Mouse (Mus musculus) adrenal gland, adult 2 months (tissue): Measurements from ENCODE around the gene Cntrob. TPM values are rescaled to one million over a fixed set of nuclear protein-coding genes. Genes with fewer than 3 reads are reported as not detected.

ENCODE experiments used
- DNase-seq: peaks from one replicate; pipeline ENCODE4 v3.0.0; 2021
- long read RNA-seq: library from polyadenylated mRNA; stranded (forward); transcript quantifications from one replicate; pipeline ENCODE4 v2.0.0, GENCODE M21; 2021
- polyA plus RNA-seq: library from polyadenylated mRNA; depleted of rRNA; stranded (reverse); fragments of >200 nt; gene quantifications from 2 replicates; pipeline ENCODE4 v1.2.3, GENCODE M21; 2012; rRNA removed
- total RNA-seq, 2 experiments: library from RNA; stranded (reverse); gene quantifications; 2 replicates each; pipeline ENCODE4 v1.2.3; 2021

Cntrob gene
- total RNA-seq = 1 to 10 TPM; 4.4 to 6.5 TPM
- polyA plus RNA-seq = 5.9 and 6.2 TPM in 2 replicates
- long read RNA-seq, transcript Cntrob-201 (19 exons, 3,861 nt) = major isoform, 6 of 13 reads
- long read RNA-seq, partial matches to known transcripts = 2 of 13 reads
- long read RNA-seq, other reads (novel, unspliced or antisense) = 5 of 13 reads

- DNase-seq = peak; percentile 100
Observed at GRCm38 (mm10) chr11:69323667-69324111, at the start of gene Cntrob, which contains the start of gene Trappc1. Gene Cntrob (minus strand): TSS chr11:69323775. Gene Trappc1 (plus strand): TSS chr11:69323980.

GRCm38 (mm10) chr11:69372780-69373170 lies 49.2 kb upstream of the Cntrob start:
- DNase-seq = no peak

DNA sequence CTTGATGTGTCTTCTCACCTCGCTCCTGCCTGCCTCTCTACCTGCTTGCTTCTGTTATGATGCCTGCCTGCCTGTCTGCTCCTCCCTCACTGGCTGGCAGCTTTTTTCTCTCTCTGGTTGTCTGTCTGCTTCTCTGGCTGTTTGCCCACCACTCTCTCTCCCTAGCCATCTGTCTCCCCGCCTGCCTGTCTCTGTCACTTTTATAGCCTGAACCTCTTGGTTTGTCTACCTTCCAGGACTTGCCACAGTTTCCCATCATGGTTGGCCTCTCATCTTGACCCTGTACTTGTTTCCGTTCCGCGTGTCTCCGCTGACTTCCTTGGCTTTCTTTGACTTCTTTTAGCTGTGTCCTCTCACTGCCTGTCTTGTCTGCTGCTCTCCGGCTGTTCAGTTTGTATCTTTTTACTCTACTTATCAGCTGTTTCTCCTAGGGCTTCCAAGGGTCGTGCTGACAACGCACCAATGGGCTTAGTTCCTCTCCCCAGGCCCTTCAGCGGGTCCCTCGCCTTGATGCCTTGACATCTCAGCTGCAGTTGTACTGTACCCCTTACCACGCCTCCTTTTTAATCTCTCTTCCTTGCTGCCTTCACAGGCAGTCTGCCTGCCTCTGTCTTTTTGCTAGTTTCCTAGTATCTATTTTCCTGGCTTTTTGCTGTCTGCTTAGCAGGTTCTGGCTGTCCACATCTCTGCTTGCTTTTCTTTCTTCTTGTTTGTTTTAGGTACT lies 48.6 kb upstream of the Cntrob start:
- DNase-seq = peak; percentile 22

DNA sequence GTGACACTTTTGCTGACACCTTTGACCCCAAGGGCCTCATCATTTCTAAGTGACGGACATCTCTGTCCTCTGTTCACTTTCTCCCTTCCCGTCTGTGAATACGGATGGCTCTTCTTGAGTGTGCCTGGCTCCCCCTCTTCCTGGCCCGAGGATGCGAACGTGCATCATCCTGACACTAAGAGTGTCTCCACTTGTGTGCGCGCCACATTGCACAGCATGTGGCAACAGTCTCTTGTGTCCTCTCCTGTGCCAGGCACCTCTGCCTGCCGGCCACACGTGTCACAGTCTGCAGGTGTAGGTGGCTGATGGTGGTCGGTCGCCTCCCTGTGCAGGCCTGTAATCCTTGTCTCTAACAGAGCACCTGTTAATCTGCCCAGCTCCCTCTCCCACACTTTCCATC lies 48.0 kb upstream of the Cntrob start:
- no peak for DNase-seq

GRCm38 (mm10) chr11:69370817-69371215 lies 47.2 kb upstream of the Cntrob start:
- peak; percentile 16 for DNase-seq

DNA sequence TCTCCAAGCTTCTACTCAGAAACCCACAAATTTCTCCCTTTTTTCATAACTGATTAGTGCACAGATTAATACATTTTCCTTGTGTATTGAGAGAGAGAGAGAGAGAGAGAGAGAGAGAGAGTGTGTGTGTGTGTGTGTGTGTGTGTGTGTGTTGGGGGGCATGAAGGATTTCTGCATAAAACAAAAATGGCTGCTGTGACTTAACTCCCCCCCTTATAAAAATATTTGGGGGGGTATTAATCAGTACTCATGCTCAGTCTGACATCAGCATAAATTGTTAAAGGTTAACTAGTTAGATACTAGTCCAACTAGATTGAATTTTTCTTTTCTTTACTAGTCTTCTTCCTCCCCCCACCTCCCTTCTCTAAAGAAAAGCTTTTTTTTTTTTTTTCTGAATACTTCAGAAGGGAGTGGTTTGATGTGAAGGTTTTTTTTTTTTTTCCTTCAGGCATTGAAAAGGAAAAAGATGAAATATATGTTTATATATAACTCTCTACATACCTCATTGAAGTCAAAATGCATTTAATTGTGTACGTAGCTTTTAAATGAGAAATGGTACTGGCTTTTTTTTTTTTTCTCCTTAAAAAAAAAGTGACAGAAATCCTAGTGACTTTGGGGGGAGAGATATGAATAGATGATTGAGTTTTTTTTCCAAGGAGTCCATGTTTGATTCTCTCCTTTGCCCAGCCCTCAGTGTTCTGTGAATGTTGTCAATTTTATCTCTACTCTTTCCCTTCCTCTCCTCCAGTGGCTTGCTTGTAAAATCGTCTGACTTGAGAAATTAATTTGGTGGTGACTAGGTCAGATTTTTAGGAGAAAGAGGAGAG lies 46.6 kb upstream of the Cntrob start:
- no peak for DNase-seq

GRCm38 (mm10) chr11:69369215-69369989 lies 45.8 kb upstream of the Cntrob start, which contains the start of gene Chd3:
Gene Chd3 (minus strand): TSS chr11:69369406.
- no peak for DNase-seq

- DNase-seq = peak; percentile 73
Observed at GRCm38 (mm10) chr11:69368356-69369214, 45.0 kb upstream of the Cntrob start.

DNA sequence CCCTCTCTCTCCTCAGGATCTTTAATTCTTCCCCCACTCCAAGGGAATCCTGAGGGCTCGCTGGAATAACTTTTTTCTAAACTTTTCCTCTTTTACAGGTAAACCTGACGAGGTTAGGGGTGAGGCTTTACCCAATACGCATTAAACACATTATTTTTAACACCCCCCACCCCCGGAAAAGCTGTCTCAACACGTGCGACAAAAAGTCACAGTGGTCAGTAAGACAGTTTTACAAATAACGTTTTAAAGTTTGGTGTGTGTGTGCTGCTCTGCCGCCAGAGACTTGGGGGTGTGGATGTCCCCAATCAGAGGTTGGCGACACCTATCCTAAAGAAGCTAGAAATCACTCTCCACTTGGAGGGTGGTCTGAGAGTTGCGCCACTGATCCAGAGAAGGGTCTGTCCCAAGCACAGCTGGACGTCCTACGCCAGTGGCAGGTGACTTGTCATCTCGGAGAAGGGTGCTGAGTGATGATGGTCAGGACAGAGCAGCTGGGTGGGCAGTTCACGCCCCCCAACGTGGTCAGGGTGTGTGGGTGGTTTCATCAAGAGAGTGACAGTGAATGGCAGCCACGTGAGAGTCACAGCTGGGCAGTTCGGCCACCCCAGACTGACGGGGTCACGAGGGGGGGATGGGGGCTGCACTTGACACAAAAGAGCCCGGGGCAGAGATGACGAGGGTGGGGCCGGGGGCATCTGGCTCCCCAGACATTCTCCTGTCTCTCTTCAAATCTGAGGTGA lies 44.2 kb upstream of the Cntrob start:
- peak; percentile 61 for DNase-seq

DNA sequence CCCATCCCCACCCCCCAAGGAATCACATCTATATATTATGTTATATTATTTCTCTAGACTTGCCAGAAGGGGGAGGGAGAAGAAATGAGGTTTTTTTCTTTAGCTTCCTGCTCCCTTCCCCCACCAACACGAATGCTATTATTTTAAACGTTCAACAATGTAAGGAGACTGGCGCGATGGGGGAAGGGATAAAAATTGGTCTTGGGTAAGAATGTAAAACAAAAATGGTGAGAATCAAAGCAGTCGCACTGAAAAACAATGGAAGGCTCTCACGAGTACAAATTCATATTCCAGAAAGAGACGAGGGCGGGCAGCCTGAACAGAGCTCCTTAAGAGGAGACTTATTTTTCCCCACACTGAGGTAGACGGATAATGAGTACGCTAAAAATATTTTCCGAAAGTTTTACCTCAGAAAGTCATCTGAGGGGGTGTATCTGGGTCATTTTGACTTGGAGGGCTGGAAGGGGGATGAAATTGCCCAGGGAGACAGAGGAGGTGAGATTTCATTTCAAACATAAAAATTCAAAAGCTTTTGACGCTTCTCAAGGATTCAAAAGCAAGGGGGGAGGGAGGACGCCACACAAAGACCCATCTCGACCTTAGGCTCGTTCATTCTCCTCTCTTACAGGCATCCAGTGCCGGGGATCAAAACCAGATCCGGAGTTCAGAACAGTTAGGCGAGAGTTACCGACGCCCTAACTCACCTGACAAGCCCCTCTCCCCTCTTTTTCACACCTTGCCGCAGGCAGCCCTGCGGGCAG lies 43.5 kb upstream of the Cntrob start:
- DNase-seq = peak; percentile 50

DNA sequence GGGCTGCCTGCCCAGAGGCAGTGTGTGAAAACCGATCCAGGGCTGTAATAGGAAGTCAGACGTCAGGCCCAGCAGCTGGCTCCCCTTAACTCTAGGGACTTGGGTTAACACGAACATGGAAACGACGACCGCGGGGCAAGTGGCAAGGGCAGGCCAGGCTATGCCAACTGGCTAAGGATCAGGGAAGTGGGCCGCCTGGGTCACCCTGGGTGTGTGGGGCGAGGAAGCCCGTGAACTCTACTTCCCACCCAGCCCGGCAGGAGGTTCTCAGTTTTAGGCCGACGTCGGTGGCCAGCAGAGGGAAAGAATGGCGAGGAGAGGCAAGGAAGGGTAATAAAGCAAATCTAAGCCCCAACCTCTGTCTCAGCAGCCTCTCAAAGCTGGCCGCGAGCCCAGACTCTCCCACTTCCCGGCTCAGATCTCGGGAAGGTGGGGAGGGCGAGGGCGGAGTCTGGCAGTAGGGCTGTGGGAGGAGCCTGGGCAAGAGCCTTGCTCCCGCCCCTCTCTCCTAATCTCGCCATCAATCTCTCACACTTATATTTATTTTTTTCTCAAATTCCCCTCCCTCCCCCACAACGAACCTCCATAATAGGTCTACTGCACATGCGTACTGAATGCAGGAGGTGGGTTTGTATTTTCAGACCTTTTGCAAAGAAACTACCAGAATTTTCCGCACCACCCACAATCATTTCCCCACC lies 42.7 kb upstream of the Cntrob start:
- peak; percentile 97 for DNase-seq

- no peak for DNase-seq
Observed at GRCm38 (mm10) chr11:69365722-69366121, 42.1 kb upstream of the Cntrob start.

GRCm38 (mm10) chr11:69364910-69365309 lies 41.3 kb upstream of the Cntrob start:
- peak; percentile 96 for DNase-seq

DNA sequence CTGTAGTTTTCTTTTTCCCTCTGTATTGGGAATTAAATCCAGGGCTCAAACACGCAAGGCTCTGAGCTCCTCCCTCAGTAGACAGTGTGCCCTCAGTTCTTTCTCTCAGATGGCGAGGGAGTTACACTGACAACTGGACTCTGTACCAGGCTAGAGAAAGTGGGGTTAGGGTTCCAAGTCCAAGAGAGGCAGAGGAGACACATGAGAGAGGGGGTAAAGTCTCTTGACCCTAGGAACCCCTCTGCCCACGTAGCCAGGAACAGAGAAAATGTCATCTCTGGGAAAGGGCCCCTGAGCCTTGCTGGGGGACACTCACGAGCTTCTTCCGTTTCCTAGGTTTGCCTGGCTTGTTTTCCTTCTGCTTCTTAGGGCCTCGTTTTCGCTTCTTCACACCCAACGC lies 40.8 kb upstream of the Cntrob start:
- DNase-seq = no peak

GRCm38 (mm10) chr11:69362479-69362878 lies 38.9 kb upstream of the Cntrob start:
- DNase-seq = no peak

DNA sequence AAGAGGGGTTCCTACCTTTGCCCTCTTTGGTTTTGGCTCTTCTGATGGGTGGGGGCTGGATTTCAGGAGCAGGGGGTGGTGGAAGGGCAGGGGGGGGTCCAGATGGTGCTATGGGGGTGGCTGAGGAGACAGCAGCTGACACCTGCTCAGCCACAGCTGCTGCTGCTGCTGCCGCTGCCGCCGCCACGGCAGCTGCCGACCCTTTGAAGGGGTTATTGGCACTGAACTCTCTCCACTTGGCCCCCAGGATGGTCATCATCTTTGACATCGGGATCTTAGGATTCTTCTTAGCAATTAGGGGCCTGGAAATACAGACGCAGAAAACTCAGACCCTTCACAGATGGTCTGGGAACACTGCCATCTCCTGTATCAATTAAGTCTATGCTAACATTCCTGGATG lies 38.4 kb upstream of the Cntrob start:
- no peak for DNase-seq

DNA sequence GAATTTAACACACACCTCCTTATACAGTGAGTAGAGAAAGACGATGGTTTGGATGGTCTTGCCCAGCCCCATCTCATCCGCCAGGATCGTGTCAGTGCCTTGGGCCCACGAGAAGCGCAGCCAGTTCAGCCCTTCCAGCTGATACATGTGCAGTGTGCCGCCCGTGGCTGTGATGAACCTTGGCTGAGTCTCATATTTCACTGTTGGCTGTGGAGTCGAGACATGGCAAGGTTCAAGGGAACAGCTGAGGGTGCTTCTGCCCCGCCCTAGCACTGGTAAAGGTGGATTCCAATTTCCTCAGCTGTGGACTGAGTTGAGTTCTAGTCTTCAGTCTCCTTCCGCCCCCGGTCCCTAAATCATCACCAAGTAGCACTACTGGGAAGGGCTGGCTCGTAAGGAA lies 34.1 kb upstream of the Cntrob start:
- no peak for DNase-seq

- no peak for DNase-seq
Observed at GRCm38 (mm10) chr11:69356544-69356943, 33.0 kb upstream of the Cntrob start.

- no peak for DNase-seq
Observed at GRCm38 (mm10) chr11:69346441-69346840, 22.9 kb upstream of the Cntrob start.
